Mouse (Mus musculus) induced T-regulatory cell, adult 2 months (primary cell): ENCODE measurements around the gene Shkbp1.

Experiments used
- DNase-seq: peaks from one replicate; pipeline ENCODE4 v3.0.0-alpha.2; 2012; ENCODE audit warnings: low read depth

Gene Shkbp1

GRCm38 (mm10) chr7:27310306-27310705, 45.5 kb downstream of the Shkbp1 start:
- DNase-seq, result peak; percentile 24

GRCm38 (mm10) chr7:27309832-27310231, 46.0 kb downstream of the Shkbp1 start:
- DNase-seq, result no peak

GRCm38 (mm10) chr7:27308821-27309549, 46.8 kb downstream of the Shkbp1 start:
- no peak for DNase-seq

GRCm38 (mm10) chr7:27307551-27307950, 48.3 kb downstream of the Shkbp1 start:
- no peak for DNase-seq

GRCm38 (mm10) chr7:27306161-27307160, 49.4 kb downstream of the Shkbp1 start:
- peak; percentile 61 for DNase-seq

GRCm38 (mm10) chr7:27305091-27305730, 50.6 kb downstream of the Shkbp1 start:
- DNase-seq, result no peak

GRCm38 (mm10) chr7:27302172-27302571, 53.6 kb downstream of the Shkbp1 start:
- DNase-seq, result peak; percentile 81

GRCm38 (mm10) chr7:27300801-27301200, 55.0 kb downstream of the Shkbp1 start:
- DNase-seq, result no peak

- DNase-seq, result no peak
Observed at GRCm38 (mm10) chr7:27300351-27300750, 55.5 kb downstream of the Shkbp1 start.

- DNase-seq, result no peak
Observed at GRCm38 (mm10) chr7:27298816-27299215, 57.0 kb downstream of the Shkbp1 start.

GRCm38 (mm10) chr7:27298033-27298610, 57.7 kb downstream of the Shkbp1 start:
- no peak for DNase-seq

- DNase-seq, result no peak
Observed at GRCm38 (mm10) chr7:27296518-27296917, 59.3 kb downstream of the Shkbp1 start.

GRCm38 (mm10) chr7:27295956-27296355, 59.9 kb downstream of the Shkbp1 start:
- DNase-seq, result no peak
